Mouse (Mus musculus): ENCODE measurements around the gene Eya2. TPM values are rescaled to one million over a fixed set of nuclear protein-coding genes. Genes with fewer than 3 reads are reported as not detected.

The Eya2 gene
- total and polyA plus RNA-seq, 2 experiments from 2014 or later, result 10.0 to 20.1 TPM

DNA sequence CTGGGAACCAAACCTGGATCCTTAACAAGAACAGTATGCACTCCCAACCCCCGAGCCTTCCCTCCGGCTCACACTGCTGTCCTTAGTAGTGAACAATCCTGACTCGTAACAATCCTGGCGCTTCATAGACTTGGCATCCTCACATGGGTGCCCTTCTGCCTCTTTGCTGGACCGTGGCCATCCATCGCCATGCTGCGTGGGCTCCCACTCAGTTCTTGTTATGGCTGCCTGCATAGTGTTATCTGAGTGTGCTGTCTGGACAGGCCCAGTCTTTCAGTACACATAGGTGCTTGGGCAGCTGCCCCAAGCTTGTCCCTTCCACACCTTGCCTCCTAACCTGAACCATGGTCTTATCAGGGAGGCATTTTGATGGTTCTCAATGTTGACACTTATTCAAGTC lies 68.4 kb downstream of the Eya2 start:
- WGBS, result 62% methylated on average over 7 of the region's 7 CpGs
- Histone ChIP-seq H3K9me3 (ENCODE audit: low read length) (no peaks in the 10 kb centered on the region), H3K4me3 (ENCODE audit: low read length) (no peak overlapping the region), H3K4me2 (ENCODE audit: low read depth, low read length) (no peak overlapping the region), H3K27ac (no peak overlapping the region), H3K27me3 (ENCODE audit: insufficient read depth, low read length) (no peaks in the 10 kb centered on the region), H3K36me3 (ENCODE audit: insufficient read depth, low read length) (no peaks in the 10 kb centered on the region), H3K9ac (replicated peaks; ENCODE audit: low read length) (no peak overlapping the region), H3K4me1 (ENCODE audit: insufficient read depth, low read length) (0 out of 2 replicates have a peak, but pooled peaks cover 3% of the 10 kb centered on the region)
- no peak for DNase-seq (ENCODE audit: low spot score)
- TF ChIP-seq CTCF (IDR thresholded peaks at IDR 0.05; ENCODE audit: low read depth), result no peak
- ATAC-seq, result no peak

DNA sequence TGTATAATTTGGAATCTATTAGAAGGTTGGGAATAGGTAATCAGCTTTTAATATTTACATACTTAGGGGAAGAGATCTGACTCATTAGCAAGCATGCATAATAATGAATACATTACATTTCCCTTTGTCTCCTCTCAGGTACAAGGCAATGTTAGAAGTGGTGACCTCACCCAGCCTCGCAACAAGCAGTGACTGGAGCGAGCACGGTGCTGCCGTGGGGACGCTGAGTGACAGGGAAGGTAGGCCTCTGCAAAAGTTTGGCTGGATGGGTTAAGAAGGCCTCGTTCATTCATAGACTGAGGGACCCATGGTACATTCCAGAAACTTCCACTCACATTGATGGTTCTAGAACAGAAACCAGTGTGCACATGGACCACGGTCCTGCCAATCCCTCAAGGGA lies 69.8 kb downstream of the Eya2 start:
- Histone ChIP-seq H3K9me3 (ENCODE audit: low read length) (no peaks in the 10 kb centered on the region), H3K36me3 (ENCODE audit: insufficient read depth, low read length) (no peaks in the 10 kb centered on the region), H3K4me1 (ENCODE audit: insufficient read depth, low read length) (0 out of 2 replicates have a peak, but pooled peaks cover 3% of the 10 kb centered on the region), H3K9ac (replicated peaks; ENCODE audit: low read length) (no peak overlapping the region), H3K4me2 (ENCODE audit: low read depth, low read length) (no peak overlapping the region), H3K27ac (no peak overlapping the region), H3K27me3 (ENCODE audit: insufficient read depth, low read length) (no peaks in the 10 kb centered on the region), H3K4me3 (ENCODE audit: low read length) (no peak overlapping the region)
- DNase-seq (ENCODE audit: low spot score) (no peak), ATAC-seq (no peak)
- no peak for TF ChIP-seq CTCF (IDR thresholded peaks at IDR 0.05; ENCODE audit: low read depth)
- WGBS, result 88% methylated on average over 7 of the region's 7 CpGs

DNA sequence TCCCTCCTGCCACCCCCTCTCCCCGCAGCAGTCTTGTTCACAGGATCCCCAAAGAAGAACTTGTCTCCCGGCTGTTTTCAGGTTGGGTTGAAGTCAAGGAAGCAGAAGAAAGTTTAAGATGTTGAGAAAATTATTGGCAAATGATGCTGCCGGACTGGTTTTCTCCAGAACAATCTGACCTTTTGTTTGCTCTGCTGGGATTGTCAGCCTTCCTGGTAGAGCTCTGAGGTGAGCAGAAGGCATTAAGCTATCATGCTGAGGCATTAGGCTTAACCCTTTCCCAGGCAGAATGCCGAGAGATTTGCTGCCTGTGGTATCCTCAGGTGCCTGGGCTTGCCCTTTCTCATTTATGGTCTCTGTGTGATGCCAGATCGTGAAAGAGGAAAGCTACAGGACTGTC lies 70.3 kb downstream of the Eya2 start:
- H3K4me3 ChIP-seq (ENCODE audit: low read length), result no peak overlapping the region
- TF ChIP-seq CTCF (IDR thresholded peaks at IDR 0.05; ENCODE audit: low read depth), result no peak
- H3K9ac ChIP-seq (replicated peaks; ENCODE audit: low read length), result no peak overlapping the region
- H3K4me2 ChIP-seq (ENCODE audit: low read depth, low read length), result no peak overlapping the region
- DNase-seq (ENCODE audit: low spot score) (no peak), ATAC-seq (no peak)
- H3K36me3 ChIP-seq (ENCODE audit: insufficient read depth, low read length), result no peaks in the 10 kb centered on the region
- WGBS, result 46% methylated on average over 5 of the region's 5 CpGs
- H3K9me3 ChIP-seq (ENCODE audit: low read length), result no peaks in the 10 kb centered on the region
- 0 out of 2 replicates have a peak, but pooled peaks cover 3% of the 10 kb centered on the region for H3K4me1 ChIP-seq (ENCODE audit: insufficient read depth, low read length)
- H3K27me3 ChIP-seq (ENCODE audit: insufficient read depth, low read length), result no peaks in the 10 kb centered on the region
- H3K27ac ChIP-seq, result no peak overlapping the region

DNA sequence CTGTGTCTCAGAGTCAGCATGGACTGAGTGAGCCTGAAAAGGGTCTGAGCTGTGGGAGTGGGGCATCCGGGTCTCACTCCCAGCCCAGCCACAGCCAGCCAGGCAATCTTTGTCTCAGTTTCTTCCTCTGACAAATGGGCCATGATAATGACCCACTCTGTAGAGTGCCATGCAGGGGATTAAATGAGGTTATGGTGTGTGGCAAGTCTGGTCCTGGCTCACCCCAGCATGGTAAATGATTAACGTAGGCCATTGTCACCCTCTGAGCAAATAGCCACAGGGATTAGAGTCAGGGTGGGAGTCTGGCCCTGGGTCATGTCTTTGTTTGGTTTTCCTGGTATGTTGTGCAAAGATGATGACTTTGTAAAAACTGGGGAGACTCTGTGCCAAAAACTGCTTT lies 72.3 kb downstream of the Eya2 start:
- Histone ChIP-seq H3K4me2 (ENCODE audit: low read depth, low read length) (no peak overlapping the region), H3K9ac (replicated peaks; ENCODE audit: low read length) (no peak overlapping the region), H3K4me1 (ENCODE audit: insufficient read depth, low read length) (0 out of 2 replicates have a peak, but pooled peaks cover 3% of the 10 kb centered on the region), H3K36me3 (ENCODE audit: insufficient read depth, low read length) (no peaks in the 10 kb centered on the region), H3K9me3 (ENCODE audit: low read length) (no peaks in the 10 kb centered on the region), H3K27me3 (ENCODE audit: insufficient read depth, low read length) (no peaks in the 10 kb centered on the region), H3K4me3 (ENCODE audit: low read length) (no peak overlapping the region), H3K27ac (no peak overlapping the region)
- no peak for TF ChIP-seq CTCF (IDR thresholded peaks at IDR 0.05; ENCODE audit: low read depth)
- WGBS, result 62% methylated on average over 2 of the region's 2 CpGs
- DNase-seq (ENCODE audit: low spot score), result no peak
- ATAC-seq, result no peak

DNA sequence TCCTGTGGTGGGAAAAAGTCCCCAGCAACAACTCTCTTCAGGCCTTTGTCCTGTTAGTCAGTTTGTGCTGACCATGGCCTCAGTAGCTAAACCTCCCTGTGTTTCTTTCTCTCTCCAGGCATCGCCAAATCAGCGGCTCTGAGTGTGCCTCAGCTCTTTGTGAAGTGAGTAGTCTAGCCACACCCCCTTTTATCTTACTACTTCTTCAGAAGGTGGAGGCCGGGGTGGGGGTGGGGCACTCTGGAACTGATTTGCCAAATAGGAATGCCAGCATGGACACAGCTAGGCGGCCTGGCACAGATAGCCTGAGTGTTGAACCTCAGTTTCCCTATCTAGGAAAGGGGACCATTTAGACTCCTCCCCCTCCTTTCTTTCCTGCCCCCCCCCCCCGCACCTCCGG lies 87.9 kb downstream of the Eya2 start:
- Histone ChIP-seq H3K27ac (no peak overlapping the region), H3K27me3 (ENCODE audit: insufficient read depth, low read length) (no peaks in the 10 kb centered on the region)
- WGBS, result 23% methylated on average over 6 of the region's 6 CpGs

DNA sequence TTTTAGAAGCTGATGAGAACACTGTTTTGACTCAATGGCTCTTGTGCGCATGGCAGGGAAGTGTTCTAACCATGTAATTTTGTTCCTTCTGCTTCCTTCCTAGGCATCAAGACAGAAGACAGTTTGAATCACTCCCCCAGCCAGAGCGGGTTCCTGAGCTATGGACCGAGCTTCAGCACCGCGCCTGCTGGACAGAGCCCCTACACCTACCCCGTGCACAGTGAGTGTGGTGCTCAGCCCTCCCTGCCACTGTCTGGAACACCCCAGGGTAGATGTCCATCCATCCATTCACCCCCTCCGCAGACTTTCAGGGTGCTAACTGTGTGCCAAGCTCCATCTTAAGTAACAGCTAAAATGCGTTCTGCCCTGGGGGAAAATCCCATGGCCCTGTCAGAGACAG lies 92.7 kb downstream of the Eya2 start:
- Histone ChIP-seq H3K9me3 (ENCODE audit: low read length) (no peaks in the 10 kb centered on the region), H3K4me3 (ENCODE audit: low read length) (no peak overlapping the region), H3K27ac (no peak overlapping the region), H3K4me2 (ENCODE audit: low read depth, low read length) (no peak overlapping the region), H3K9ac (replicated peaks; ENCODE audit: low read length) (no peak overlapping the region), H3K36me3 (ENCODE audit: insufficient read depth, low read length) (no peaks in the 10 kb centered on the region), H3K4me1 (ENCODE audit: insufficient read depth, low read length) (no peaks in the 10 kb centered on the region), H3K27me3 (ENCODE audit: insufficient read depth, low read length) (no peaks in the 10 kb centered on the region)
- 31% methylated on average over 8 of the region's 8 CpGs for WGBS
- no peak for DNase-seq (ENCODE audit: low spot score)
- no peak for ATAC-seq
- TF ChIP-seq CTCF (IDR thresholded peaks at IDR 0.05; ENCODE audit: low read depth), result no peak

More for the DNA sequence above, 87.9 kb downstream of the Eya2 start:
- ATAC-seq, result no peak
- Histone ChIP-seq H3K9ac (replicated peaks; ENCODE audit: low read length) (no peak overlapping the region), H3K36me3 (ENCODE audit: insufficient read depth, low read length) (no peaks in the 10 kb centered on the region), H3K9me3 (ENCODE audit: low read length) (no peaks in the 10 kb centered on the region), H3K4me3 (ENCODE audit: low read length) (no peak overlapping the region), H3K4me1 (ENCODE audit: insufficient read depth, low read length) (no peaks in the 10 kb centered on the region), H3K4me2 (ENCODE audit: low read depth, low read length) (no peak overlapping the region)
- no peak for DNase-seq (ENCODE audit: low spot score)
- no peak for TF ChIP-seq CTCF (IDR thresholded peaks at IDR 0.05; ENCODE audit: low read depth)

DNA sequence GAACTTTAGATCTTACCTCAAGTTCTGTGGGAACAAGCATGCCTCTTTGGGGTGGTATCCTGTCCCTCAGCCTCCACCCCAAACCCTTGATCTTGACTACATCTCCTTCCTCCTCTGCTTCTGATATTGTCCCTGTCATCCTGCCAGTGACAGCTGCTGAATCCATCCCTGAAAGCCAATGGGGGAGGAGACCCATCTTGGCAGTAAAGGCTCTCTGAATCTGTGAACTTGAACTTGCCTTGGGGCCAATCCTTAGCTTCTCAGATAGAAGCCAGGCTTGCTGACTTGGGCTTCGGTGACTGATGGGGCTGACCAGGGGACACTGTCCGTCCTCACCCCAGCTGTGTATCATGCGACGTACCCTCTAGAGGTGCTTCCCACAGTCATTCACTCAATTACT lies 94.1 kb downstream of the Eya2 start:
- no peak overlapping the region for H3K4me3 ChIP-seq (ENCODE audit: low read length)
- no peak overlapping the region for H3K27ac ChIP-seq
- no peaks in the 10 kb centered on the region for H3K9me3 ChIP-seq (ENCODE audit: low read length)
- WGBS, result 80% methylated on average over 4 of the region's 4 CpGs
- H3K36me3 ChIP-seq (ENCODE audit: insufficient read depth, low read length), result no peaks in the 10 kb centered on the region
- no peak overlapping the region for H3K4me2 ChIP-seq (ENCODE audit: low read depth, low read length)
- no peak overlapping the region for H3K9ac ChIP-seq (replicated peaks; ENCODE audit: low read length)
- no peaks in the 10 kb centered on the region for H3K4me1 ChIP-seq (ENCODE audit: insufficient read depth, low read length)
- TF ChIP-seq CTCF (IDR thresholded peaks at IDR 0.05; ENCODE audit: low read depth), result no peak
- no peak for ATAC-seq
- no peak for DNase-seq (ENCODE audit: low spot score)
- H3K27me3 ChIP-seq (ENCODE audit: insufficient read depth, low read length), result no peaks in the 10 kb centered on the region
